Mouse (Mus musculus): Measurements from ENCODE around the gene Snapc3.
"Not testable (repeated sequence)": the region's sequence is repeated elsewhere in the genome, so short reads cannot be mapped to it uniquely, and the experiment has no call there.

- TF ChIP-seq POLR2A (IDR thresholded peaks at IDR 0.05; ENCODE audit: extremely low read depth, insufficient read depth, low read length); CTCF (IDR thresholded peaks at IDR 0.05; ENCODE audit: low read depth, low read length): not testable (repeated sequence)
These were observed 98.6 kb downstream of the Snapc3 start for GRCm38 (mm10) chr4:83516144-83516543.
